Mouse (Mus musculus) ES-Bruce4 (cell line): ENCODE measurements around the gene Gm45902.
A peak's percentile ranks its signal among the peaks of the same experiment; 100 is the strongest.

Experiments used
- EP300 ChIP-seq: IDR thresholded peaks from 2 replicates; pipeline ENCODE4 v1.6.1; 2011; ENCODE audit warnings: low read depth, low read length; ENCODE audit not compliant: insufficient read depth
- POLR2A ChIP-seq: IDR thresholded peaks from one replicate; pipeline ENCODE4 v1.8.1; 2011; ENCODE audit warnings: low read length; ENCODE audit not compliant: insufficient read depth

DNA sequence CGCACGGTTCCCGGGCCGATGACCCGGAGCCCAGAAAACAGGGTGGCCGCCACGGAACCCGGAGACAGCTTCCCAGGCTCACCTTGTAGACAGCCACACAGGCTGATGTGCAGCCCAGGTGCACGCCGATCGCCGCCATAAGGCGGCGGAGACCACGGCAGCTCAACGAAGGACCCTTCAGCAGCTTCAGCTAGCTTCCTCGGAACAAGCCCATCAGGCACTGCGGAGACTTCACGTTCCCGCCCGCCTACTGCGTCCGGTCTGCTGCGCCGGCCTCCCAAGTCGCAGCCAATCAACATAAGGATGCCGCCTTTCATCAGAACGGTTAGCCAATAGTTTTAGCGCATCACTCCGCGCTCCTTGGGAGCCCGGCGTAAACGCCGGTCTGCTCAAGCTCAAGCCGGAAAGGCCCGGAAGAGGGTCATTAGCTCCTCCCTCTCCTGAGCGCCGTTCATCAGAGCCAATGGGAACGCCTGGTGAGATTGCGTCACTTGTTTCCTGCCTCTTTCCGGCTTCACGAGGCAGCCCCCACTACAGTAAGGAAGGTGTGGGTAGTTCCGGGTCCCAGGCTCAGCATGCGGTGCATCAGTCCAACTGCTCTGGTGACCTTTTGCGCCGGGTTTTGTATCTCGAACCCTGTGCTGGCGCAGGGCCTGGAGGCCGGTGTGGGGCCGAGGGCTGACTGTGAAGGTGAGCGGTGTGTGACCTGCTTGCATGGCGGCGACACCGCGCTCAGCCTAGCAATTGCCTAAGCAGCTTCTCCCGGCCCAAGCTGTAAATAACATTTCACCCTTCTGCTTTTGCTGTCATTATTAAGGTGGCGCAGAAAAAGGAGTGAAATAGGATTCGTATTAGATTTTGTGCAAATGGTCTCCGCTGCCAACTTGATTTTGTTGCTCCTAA is at the start of gene Gm45902, which contains the start of the genes Hspa14 and Cdnf:
- peak; percentile 81 for TF ChIP-seq POLR2A
- TF ChIP-seq EP300, result no peak
